ENCODE assay signal across 11 mouse cellular contexts in genomic region chr2:22784186-22784585, GRCm38 (mm10). TPM values are rescaled to one million over a fixed set of nuclear protein-coding genes. Genes with fewer than 3 reads are reported as not detected.
A peak's percentile ranks its signal among the peaks of the same experiment; 100 is the strongest.
DNase-seq lines count a peak whose midpoint lies in the region; ATAC-seq lines count a peak whose summit lies in the region.
"Had no signal": no experiment of that assay in that cellular context is flagged by ENCODE, and none has a peak within 500 bp of the region (broad histone marks: within the 10 kb centered on the region; RNA-seq: fewer than 3 reads in every experiment).

No protein-coding gene starts in this region.

- ATAC-seq in granulocyte monocyte progenitor cell, adult 5-6 weeks (replicated peaks; ENCODE audit: poor library complexity, severe bottlenecking) = peak; percentile 77
- ATAC-seq in neutrophil, adult 5-6 weeks (ENCODE audit: extremely low read depth, insufficient number of reproducible peaks, low FRiP score, poor library complexity, severe bottlenecking) = peak; percentile 90
- ATAC-seq: intestine, postnatal 0 days; midbrain, embryonic 16.5 days had no signal

- DNase-seq in CD4-positive, CD25-positive, alpha-beta regulatory T cell, adult 2 months (ENCODE audit: low read depth, low spot score) = peak; percentile 90
- peak; percentile 72 to 80 for DNase-seq in thymus, postnatal 10 days (ENCODE audit: low spot score in 2 of 2)
- no peak for DNase-seq in testis, postnatal 14 days (ENCODE audit: low spot score)
- no peak for DNase-seq in right cerebral cortex, adult 2 months (ENCODE audit: low spot score in 2 of 2)
- DNase-seq in left cerebral cortex, adult 18-20 months (ENCODE audit: low spot score in 2 of 2) = no peak
- DNase-seq: cerebellum, adult 11 months; right cerebral cortex, postnatal 25 days had no signal

RNA-seq across cellular contexts. Expression of gene Apbb1ip, which starts 10.3 kb away (rescaled TPM):
- 110 and 134 TPM in 2 replicates for total RNA-seq in granulocyte monocyte progenitor cell, adult 5-6 weeks (2014; fragmentation: Nextera tagmentation)
- 18.7 and 22.9 TPM in 2 replicates for total RNA-seq in granulocyte monocyte progenitor cell, adult 5-6 weeks (2017)
- total RNA-seq in neutrophil, adult 5-6 weeks (2017) = 120 and 123 TPM in 2 replicates
- total RNA-seq in left cerebral cortex, adult 18-20 months (2021) = 1 to 10 TPM; 5.2 to 6.1 TPM

Comparison
In these comparisons a context has a peak if more than half of its experiments do, and no peak if none do; other contexts are left out.
1. DNase-seq: peak in CD4-positive, CD25-positive, alpha-beta regulatory T cell, adult 2 months (single experiment) and thymus, postnatal 10 days (2 of 2); none in testis, postnatal 14 days (single experiment), right cerebral cortex, adult 2 months (0 of 2) and left cerebral cortex, adult 18-20 months (0 of 2).